Mouse (Mus musculus) spleen, adult 18-20 months (tissue): Measurements from ENCODE around the gene Mpig6b.

ENCODE experiments used
- DNase-seq, 2 experiments: peaks; one replicate each; pipeline ENCODE4 v3.0.0; 2022; ENCODE audit warnings: mixed read lengths in 2 of 2

Gene Mpig6b

GRCm38 (mm10) chr17:35058911-35059892 is 6.8 kb downstream of the Mpig6b start, which contains the start of gene Ddah2:
Gene Ddah2, plus strand, starts transcription at chr17:35059035.
- DNase-seq: peak; percentile 76 to 90

GRCm38 (mm10) chr17:35058316-35058715 is 7.7 kb downstream of the Mpig6b start:
- no peak for DNase-seq

GRCm38 (mm10) chr17:35057090-35057489 is 8.9 kb downstream of the Mpig6b start:
- DNase-seq: no peak

- DNase-seq: no peak
These were observed 10.1 kb downstream of the Mpig6b start for GRCm38 (mm10) chr17:35055691-35056495.

GRCm38 (mm10) chr17:35052271-35052798 is 13.6 kb downstream of the Mpig6b start:
- no peak for DNase-seq

- peak; percentile 67 to 72 for DNase-seq
These were observed 14.6 kb downstream of the Mpig6b start for GRCm38 (mm10) chr17:35051156-35052086.

- DNase-seq: peak; percentile 75 to 83
These were observed 15.7 kb downstream of the Mpig6b start for GRCm38 (mm10) chr17:35050126-35050750.

GRCm38 (mm10) chr17:35049561-35050016 is 16.4 kb downstream of the Mpig6b start, which contains the start of gene Clic1:
Gene Clic1, plus strand, starts transcription at chr17:35049966.
- DNase-seq: peak in 1 of 2 experiments; percentile 54

GRCm38 (mm10) chr17:35048932-35049440 is 17.0 kb downstream of the Mpig6b start:
- no peak for DNase-seq

- DNase-seq: no peak
These were observed 17.6 kb downstream of the Mpig6b start for GRCm38 (mm10) chr17:35048149-35048931.

- DNase-seq: no peak
These were observed 18.3 kb downstream of the Mpig6b start for GRCm38 (mm10) chr17:35047688-35048087.

GRCm38 (mm10) chr17:35046681-35047455 is 19.1 kb downstream of the Mpig6b start, which contains the start of gene Msh5:
Gene Msh5, minus strand, starts transcription at chr17:35046745.
- DNase-seq: peak; percentile 96

GRCm38 (mm10) chr17:35045807-35046680 is 19.9 kb downstream of the Mpig6b start:
- peak in 1 of 2 experiments; percentile 32 for DNase-seq

- DNase-seq: no peak
These were observed 20.8 kb downstream of the Mpig6b start for GRCm38 (mm10) chr17:35044904-35045806.

GRCm38 (mm10) chr17:35043794-35044193 is 22.2 kb downstream of the Mpig6b start:
- DNase-seq: no peak

- no peak for DNase-seq
These were observed 26.7 kb downstream of the Mpig6b start for GRCm38 (mm10) chr17:35039121-35039873.
